Mouse (Mus musculus): Measurements from ENCODE around the gene Arfgef2. TPM values are rescaled to one million over a fixed set of nuclear protein-coding genes. Genes with fewer than 3 reads are reported as not detected.

Gene Arfgef2
- polyA plus RNA-seq, 1 experiment from 2014 or later: 4.1 TPM

GRCm38 (mm10) chr2:166943146-166943545, 137.8 kb downstream of the Arfgef2 start:
- WGBS: 91% methylated on average over 2 of the region's 2 CpGs
- H3K4me3 ChIP-seq: no peak overlapping the region
- no peaks in the 10 kb centered on the region for H3K9me3 ChIP-seq
- no peaks in the 10 kb centered on the region for H3K4me1 ChIP-seq
- H3K27ac ChIP-seq: peak overlapping the region; percentile 39; the same call in 1 of the 2 replicates
- no peaks in the 10 kb centered on the region for H3K27me3 ChIP-seq
- ATAC-seq (ENCODE audit: low FRiP score, low read depth): no peak
- H3K4me2 ChIP-seq (replicated peaks): no peak overlapping the region
- H3K36me3 ChIP-seq: peaks cover 85% of the 10 kb centered on the region
- no peak overlapping the region for H3K9ac ChIP-seq

- WGBS: 76% methylated on average over 1 of the region's 1 CpGs
- Histone ChIP-seq H3K36me3 (peaks cover 85% of the 10 kb centered on the region), H3K9ac (no peak overlapping the region), H3K9me3 (no peaks in the 10 kb centered on the region), H3K27ac (no peak overlapping the region), H3K4me1 (no peaks in the 10 kb centered on the region), H3K4me2 (replicated peaks) (no peak overlapping the region), H3K4me3 (no peak overlapping the region), H3K27me3 (no peaks in the 10 kb centered on the region)
- ATAC-seq (ENCODE audit: low FRiP score, low read depth): no peak
These were observed 139.0 kb downstream of the Arfgef2 start for GRCm38 (mm10) chr2:166944346-166944745.

- H3K9ac ChIP-seq: no peak overlapping the region
- H3K4me1 ChIP-seq: no peaks in the 10 kb centered on the region
- no peak for ATAC-seq (ENCODE audit: low FRiP score, low read depth)
- H3K36me3 ChIP-seq: peaks cover 88% of the 10 kb centered on the region
- H3K9me3 ChIP-seq: no peaks in the 10 kb centered on the region
- no peak overlapping the region for H3K4me3 ChIP-seq
- WGBS: 51% methylated on average over 4 of the region's 4 CpGs
- no peak overlapping the region for H3K27ac ChIP-seq
- no peak overlapping the region for H3K4me2 ChIP-seq (replicated peaks)
- no peaks in the 10 kb centered on the region for H3K27me3 ChIP-seq
These were observed 140.1 kb downstream of the Arfgef2 start for GRCm38 (mm10) chr2:166945456-166945855.

Other genes with a start within 250 kb of the Arfgef2 start
- 18.8 and 19.4 TPM in 2 replicates for gene Prex1, start 91.8 kb upstream of the Arfgef2 start, polyA plus RNA-seq (2015; fragmentation: Nextera tagmentation; extraction: Ambion mirVana)
- gene Trp53rkb, start 13.1 kb upstream of the Arfgef2 start, polyA plus RNA-seq (2015; fragmentation: Nextera tagmentation; extraction: Ambion mirVana): 8.7 and 9.4 TPM in 2 replicates
- gene Cse1l, start 100.5 kb downstream of the Arfgef2 start, polyA plus RNA-seq (2015; fragmentation: Nextera tagmentation; extraction: Ambion mirVana): 115 and 127 TPM in 2 replicates
- 108 and 114 TPM in 2 replicates for gene Stau1, start 190.7 kb downstream of the Arfgef2 start, polyA plus RNA-seq (2015; fragmentation: Nextera tagmentation; extraction: Ambion mirVana)
- 54.3 and 54.6 TPM in 2 replicates for gene Ddx27, start 209.6 kb downstream of the Arfgef2 start, polyA plus RNA-seq (2015; fragmentation: Nextera tagmentation; extraction: Ambion mirVana)